Mouse (Mus musculus) megakaryocyte, embryonic 14.5 days (primary cell): ENCODE measurements around the gene Cep170.

Source experiments
- FLI1 ChIP-seq: IDR thresholded peaks from 2 replicates; pipeline ENCODE4 v1.6.1; 2012; ENCODE audit warnings: low read length, inconsistent platforms, mixed read lengths
- GATA1 ChIP-seq: IDR thresholded peaks from 3 replicates; pipeline ENCODE4 v1.6.1; 2012; ENCODE audit warnings: mixed read lengths, low read length, inconsistent platforms, borderline replicate concordance

GRCm38 (mm10) chr1:176818763-176819162 lies 4.9 kb upstream of the Cep170 start:
- TF ChIP-seq GATA1 (no peak), FLI1 (no peak)
